Mouse (Mus musculus) G1E (cell line): ENCODE measurements around the gene Ggct.

Experiments
- CTCF ChIP-seq: IDR thresholded peaks from 2 replicates; pipeline ENCODE4 v1.5.1; 2012; ENCODE audit warnings: low read depth, low read length, inconsistent platforms, mixed read lengths
- GATA1 ChIP-seq: IDR thresholded peaks from 2 replicates; pipeline ENCODE4 v1.6.1; 2012; ENCODE audit warnings: borderline replicate concordance, low read length, inconsistent platforms, mixed read lengths
- GATA2 ChIP-seq: IDR thresholded peaks from 2 replicates; pipeline ENCODE4 v1.6.1; 2012; ENCODE audit warnings: low read depth, low read length, inconsistent platforms, borderline replicate concordance
- POLR2AphosphoS5 ChIP-seq: IDR thresholded peaks from 2 replicates; pipeline ENCODE4 v1.6.1; 2012; ENCODE audit warnings: low read depth, low read length, inconsistent platforms; ENCODE audit not compliant: insufficient replicate concordance
- TAL1 ChIP-seq: conservative IDR thresholded peaks from 2 replicates; pipeline ENCODE4 v1.6.1; 2012; ENCODE audit warnings: low read depth, low read length, inconsistent platforms, mixed read lengths

DNA sequence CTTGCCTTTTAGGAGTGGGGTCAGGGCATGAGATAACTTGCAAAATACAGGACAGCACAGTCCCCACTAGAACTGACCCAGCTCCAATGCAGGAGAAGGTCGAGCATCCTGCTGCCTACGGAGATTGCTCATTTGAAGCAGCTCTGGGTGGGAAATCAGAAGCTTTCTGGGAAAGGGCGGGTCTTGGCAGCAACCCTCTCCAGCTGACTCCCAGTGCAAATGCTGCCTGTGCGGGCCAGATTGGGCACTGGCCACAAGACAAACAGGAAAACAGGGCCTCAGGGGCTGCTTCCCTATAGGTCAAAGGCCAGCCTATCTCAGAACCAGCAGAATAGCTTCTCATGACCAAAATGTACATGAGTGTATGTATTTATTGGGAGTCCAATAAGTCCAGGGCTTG is 53.1 kb downstream of the Ggct start:
- no peak for TF ChIP-seq CTCF
- no peak for TF ChIP-seq GATA1
- no peak for TF ChIP-seq POLR2AphosphoS5
- TF ChIP-seq TAL1, result no peak
- TF ChIP-seq GATA2, result no peak
